Mouse (Mus musculus) midbrain, postnatal 0 days (tissue): ENCODE results near the gene Ska3. TPM values are rescaled to one million over a fixed set of nuclear protein-coding genes. Genes with fewer than 3 reads are reported as not detected.

ENCODE experiments used
- ATAC-seq: fragments of 200-750 bp; cut with Nextera tagmentation; 2 replicates; pipeline ENCODE4 v1.8.0; 2017; ENCODE audit warnings: moderate number of reproducible peaks, mild to moderate bottlenecking, moderate TSS enrichment, moderate library complexity; ENCODE audit not compliant: low FRiP score
- DNase-seq: peaks from one replicate; pipeline ENCODE4 v3.0.0-alpha.2; 2015; ENCODE audit warnings: low spot score
- H3K27ac ChIP-seq: fragments of 300-500 bp; sonication (generic); 2 replicates; pipeline ENCODE4 v1.5.1; 2014; ENCODE audit warnings: low read depth, mild to moderate bottlenecking, low read length, mixed read lengths
- H3K27me3 ChIP-seq: fragments of 300-500 bp; sonication (generic); 2 replicates; pipeline ENCODE4 v1.6.1; 2014; ENCODE audit warnings: low read length, control low read depth, mixed read lengths; ENCODE audit not compliant: insufficient read depth
- H3K36me3 ChIP-seq: fragments of 300-500 bp; sonication (generic); 2 replicates; pipeline ENCODE4 v1.6.1; 2014; ENCODE audit warnings: low read length, control low read depth, mixed read lengths; ENCODE audit not compliant: insufficient read depth
- H3K4me1 ChIP-seq: fragments of 300-500 bp; sonication (generic); 2 replicates; pipeline ENCODE4 v1.6.1; 2014; ENCODE audit warnings: mild to moderate bottlenecking, control low read depth, antibody characterized with exemption, low read length, mixed read lengths; ENCODE audit not compliant: insufficient read depth
- H3K4me2 ChIP-seq: fragments of 300-500 bp; sonication (generic); 2 replicates; pipeline ENCODE4 v1.6.1; 2014; ENCODE audit warnings: low read depth, mild to moderate bottlenecking, low read length, mixed read lengths; ENCODE audit not compliant: poor library complexity, severe bottlenecking
- H3K4me3 ChIP-seq: fragments of 300-500 bp; sonication (generic); 2 replicates; pipeline ENCODE4 v1.5.1; 2014; ENCODE audit warnings: low read depth, mild to moderate bottlenecking, low read length, moderate library complexity
- H3K9ac ChIP-seq: fragments of 300-500 bp; sonication (generic); replicated peaks from 2 replicates; pipeline ENCODE4 v1.6.1; 2014; ENCODE audit warnings: mild to moderate bottlenecking, low read length, moderate library complexity, mixed read lengths; ENCODE audit not compliant: poor library complexity, severe bottlenecking
- H3K9me3 ChIP-seq: fragments of 300-500 bp; sonication (generic); 2 replicates; pipeline ENCODE4 v1.6.1; 2016; ENCODE audit warnings: low read length, control low read depth
- CTCF ChIP-seq: IDR thresholded peaks from 2 replicates; pipeline ENCODE4 v1.5.1; 2016; ENCODE audit warnings: antibody characterized with exemption, mild to moderate bottlenecking
- WGBS: fragments of 180-500 bp; shearing (Covaris S2); extraction: QIAGEN DNeasy Blood & Tissue Kit; methylation state at CpG from one replicate; pipeline ENCODE4 v1.1.7; 2014; 5-methylcytosine and 5-hydroxymethylcytosine counted together
- polyA plus RNA-seq: library from polyadenylated mRNA; unstranded; fragments of >200 nt; fragmentation: Nextera tagmentation; extraction: Ambion mirVana; gene quantifications from 2 replicates; pipeline ENCODE4 v1.2.1, GENCODE M21; 2015
- total RNA-seq: library from RNA; depleted of rRNA; stranded (reverse); fragments of >200 nt; gene quantifications from 2 replicates; pipeline ENCODE4 v1.2.3, GENCODE M21; 2014

Gene Ska3
- total and polyA plus RNA-seq, 2 experiments from 2014 or later = 4.2 TPM

DNA sequence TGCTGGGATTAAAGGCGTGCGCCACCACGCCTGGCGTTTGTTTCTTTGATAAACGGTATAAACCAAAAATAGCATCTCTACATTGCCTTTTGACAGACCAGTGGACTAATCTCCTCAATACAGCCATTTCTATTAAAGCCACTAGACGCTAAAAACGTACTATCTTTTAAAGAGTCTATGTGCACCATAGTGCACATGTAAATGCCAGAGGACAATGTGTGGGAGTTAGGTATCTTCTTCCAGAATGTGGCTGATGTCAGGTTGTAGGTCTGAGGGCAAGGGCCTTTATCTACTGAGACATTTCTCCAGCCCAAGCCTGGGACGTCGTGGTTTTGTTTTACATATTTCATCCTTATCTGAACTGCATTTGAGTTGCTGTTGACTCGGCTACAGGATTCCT lies 9.2 kb upstream of the Ska3 start:
- Histone ChIP-seq H3K4me1 (no peaks in the 10 kb centered on the region), H3K4me3 (no peak overlapping the region), H3K27ac (no peak overlapping the region), H3K9ac (no peak overlapping the region), H3K4me2 (no peak overlapping the region), H3K27me3 (no peaks in the 10 kb centered on the region), H3K36me3 (peaks cover 24% of the 10 kb centered on the region), H3K9me3 (no peaks in the 10 kb centered on the region)
- WGBS = 94% methylated on average over 10 of the region's 10 CpGs
- DNase-seq (no peak), ATAC-seq (no peak)
- no peak for TF ChIP-seq CTCF

DNA sequence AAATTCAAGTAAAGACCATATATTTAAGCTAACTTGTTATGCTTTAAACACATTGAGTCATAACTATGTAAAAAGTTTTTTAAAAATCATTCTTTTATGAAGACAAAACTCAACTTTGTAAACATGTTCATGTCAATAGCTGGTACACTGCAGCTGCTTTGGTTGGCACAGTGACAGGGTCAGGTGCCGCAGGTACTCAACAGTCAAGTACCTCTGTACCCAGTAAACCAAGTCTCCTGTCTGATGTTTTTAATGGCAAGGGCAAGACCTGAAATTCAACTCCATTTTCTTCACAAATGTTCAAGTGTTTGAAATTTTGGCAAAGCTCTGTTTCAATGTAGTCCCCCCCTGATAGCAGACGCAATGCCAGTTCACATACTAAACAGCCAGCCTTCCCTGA lies 7.5 kb upstream of the Ska3 start:
- Histone ChIP-seq H3K36me3 (peaks cover 20% of the 10 kb centered on the region), H3K9me3 (no peaks in the 10 kb centered on the region), H3K4me2 (no peak overlapping the region), H3K4me3 (no peak overlapping the region), H3K9ac (no peak overlapping the region), H3K4me1 (no peaks in the 10 kb centered on the region), H3K27me3 (no peaks in the 10 kb centered on the region), H3K27ac (no peak overlapping the region)
- no peak for DNase-seq
- 94% methylated on average over 2 of the region's 2 CpGs for WGBS
- no peak for TF ChIP-seq CTCF
- ATAC-seq = no peak

- no peak for ATAC-seq
- Histone ChIP-seq H3K27me3 (no peaks in the 10 kb centered on the region), H3K4me3 (peak overlapping the region; percentile 76), H3K4me2 (peak overlapping the region; percentile 76), H3K36me3 (no peaks in the 10 kb centered on the region), H3K9me3 (no peaks in the 10 kb centered on the region), H3K4me1 (peaks cover 5% of the 10 kb centered on the region; the same call in 1 of the 2 replicates), H3K27ac (peak overlapping the region; percentile 96; the same call in 1 of the 2 replicates), H3K9ac (peak overlapping the region; percentile 78; the same call in 1 of the 2 replicates)
- TF ChIP-seq CTCF = peak; percentile 32
- DNase-seq = no peak
- WGBS = 76% methylated on average over 1 of the region's 1 CpGs
Measured at GRCm38 (mm10) chr14:57827284-57827683, 1.3 kb upstream of the Ska3 start.

- TF ChIP-seq CTCF = no peak
- Histone ChIP-seq H3K9me3 (no peaks in the 10 kb centered on the region), H3K4me3 (no peak overlapping the region), H3K9ac (no peak overlapping the region), H3K4me1 (no peaks in the 10 kb centered on the region), H3K27me3 (no peaks in the 10 kb centered on the region), H3K4me2 (no peak overlapping the region), H3K27ac (no peak overlapping the region), H3K36me3 (no peaks in the 10 kb centered on the region)
- DNase-seq = no peak
- no peak for ATAC-seq
- 95% methylated on average over 4 of the region's 4 CpGs for WGBS
Measured at GRCm38 (mm10) chr14:57820839-57821238, 5.1 kb downstream of the Ska3 start.

DNA sequence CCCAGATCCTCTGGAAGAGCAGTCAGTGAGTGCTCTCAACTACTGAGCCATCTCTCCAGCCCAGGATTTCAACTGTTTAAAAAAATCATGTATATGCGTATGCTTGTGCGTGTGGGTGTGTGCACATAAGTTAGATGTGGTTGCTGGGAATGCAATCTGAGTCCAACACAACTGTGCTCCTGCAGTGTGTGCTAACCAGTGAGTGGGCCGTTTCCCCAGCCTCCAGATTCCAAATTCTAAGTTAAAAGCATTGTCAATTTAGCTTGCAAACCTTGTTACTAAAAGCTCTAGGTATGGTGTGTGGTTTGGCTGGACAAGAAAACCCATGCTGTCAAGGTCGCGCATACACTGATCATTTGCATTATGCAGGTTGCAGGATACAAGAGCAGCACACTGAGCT lies 14.1 kb downstream of the Ska3 start:
- no peak for TF ChIP-seq CTCF
- H3K4me2 ChIP-seq = no peak overlapping the region
- no peak overlapping the region for H3K9ac ChIP-seq
- H3K4me3 ChIP-seq = no peak overlapping the region
- H3K4me1 ChIP-seq = no peaks in the 10 kb centered on the region
- H3K27me3 ChIP-seq = no peaks in the 10 kb centered on the region
- H3K36me3 ChIP-seq = peaks cover 9% of the 10 kb centered on the region; the same call in 1 of the 2 replicates
- no peak for ATAC-seq
- DNase-seq = no peak
- H3K27ac ChIP-seq = no peak overlapping the region
- 96% methylated on average over 5 of the region's 5 CpGs for WGBS
- H3K9me3 ChIP-seq = no peaks in the 10 kb centered on the region

DNA sequence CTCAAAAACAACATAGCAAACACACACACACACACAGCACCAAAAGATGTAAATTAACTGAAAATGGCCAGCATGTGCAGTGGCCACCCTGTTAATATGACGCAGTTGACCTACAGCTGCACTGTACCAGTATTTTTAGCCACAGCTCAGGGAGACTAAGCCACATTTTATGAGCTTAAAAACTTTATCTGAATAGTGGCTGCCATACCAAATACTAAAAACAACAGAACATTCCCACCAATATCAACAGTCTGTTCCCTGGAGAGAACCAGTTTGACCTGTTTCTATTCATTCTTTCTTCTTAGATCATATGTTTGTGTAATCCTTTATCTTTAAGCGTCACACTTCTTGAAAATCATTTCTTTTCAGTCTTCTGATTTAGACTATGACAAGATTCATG lies 15.1 kb downstream of the Ska3 start:
- Histone ChIP-seq H3K9me3 (no peaks in the 10 kb centered on the region), H3K4me3 (no peak overlapping the region), H3K27ac (no peak overlapping the region), H3K4me1 (no peaks in the 10 kb centered on the region), H3K36me3 (peaks cover 12% of the 10 kb centered on the region; the same call in 1 of the 2 replicates), H3K4me2 (no peak overlapping the region), H3K9ac (no peak overlapping the region), H3K27me3 (no peaks in the 10 kb centered on the region)
- no peak for DNase-seq
- TF ChIP-seq CTCF = no peak
- ATAC-seq = no peak
- 98% methylated on average over 2 of the region's 2 CpGs for WGBS
